Mouse (Mus musculus) CH12.LX (cell line): ENCODE results near the gene Ccdc6.

Experiments used
- BHLHE40 ChIP-seq: IDR thresholded peaks from 2 replicates; pipeline ENCODE4 v1.6.1; 2011; ENCODE audit warnings: mild to moderate bottlenecking, low read depth, low read length, improper control_type of control experiment
- CTCF ChIP-seq, 2 experiments: IDR thresholded peaks in 1 of 2; conservative IDR thresholded peaks in 1 of 2; 2 replicates each; pipeline ENCODE4 v1.5.1; 2011 to 2012; ENCODE audit warnings: low read depth in 2 of 2, low read length in 2 of 2, improper control_type of control experiment in 1 of 2, inconsistent platforms in 1 of 2, mild to moderate bottlenecking in 1 of 2, moderate library complexity in 1 of 2
- EP300 ChIP-seq: IDR thresholded peaks from 2 replicates; pipeline ENCODE4 v1.6.1; 2011; ENCODE audit warnings: low read length, improper control_type of control experiment
- NRF1 ChIP-seq: IDR thresholded peaks from 2 replicates; pipeline ENCODE4 v1.6.1; 2014; ENCODE audit warnings: low read depth, mild to moderate bottlenecking, inconsistent platforms, low read length, improper control_type of control experiment, moderate library complexity
- POLR2A ChIP-seq: IDR thresholded peaks from 2 replicates; pipeline ENCODE4 v1.6.1; 2011; ENCODE audit warnings: low read depth, mild to moderate bottlenecking, improper control_type of control experiment, low read length
- POLR2AphosphoS2 ChIP-seq: IDR thresholded peaks from 2 replicates; pipeline ENCODE4 v1.6.1; 2011; ENCODE audit warnings: low read depth, low read length, improper control_type of control experiment
- ZNF384 ChIP-seq: IDR thresholded peaks from 2 replicates; pipeline ENCODE4 v1.6.1; 2012; ENCODE audit warnings: low read depth, low read length, improper control_type of control experiment, inconsistent platforms

GRCm38 (mm10) chr10:70224571-70224970, 127.7 kb downstream of the Ccdc6 start:
- no peak for TF ChIP-seq EP300
- TF ChIP-seq ZNF384: no peak
- TF ChIP-seq CTCF (conservative IDR thresholded peaks at IDR 0.05 in 1 of 2, IDR thresholded peaks at IDR 0.05 in 1 of 2; ENCODE audit: low read depth in 2 of 2, low read length in 2 of 2): no peak
- TF ChIP-seq BHLHE40: no peak
- no peak for TF ChIP-seq NRF1
- no peak for TF ChIP-seq POLR2AphosphoS2
- no peak for TF ChIP-seq POLR2A
